Mouse (Mus musculus) myocyte (in vitro differentiated cells): ENCODE measurements around the gene Dnajc16. TPM values are rescaled to one million over a fixed set of nuclear protein-coding genes. Genes with fewer than 3 reads are reported as not detected.

Source experiments
- H3K27me3 ChIP-seq: one replicate; pipeline ENCODE4 v1.6.1; 2011; ENCODE audit not compliant: control insufficient read depth, insufficient read depth, insufficient read length
- H3K36me3 ChIP-seq: one replicate; pipeline ENCODE4 v1.6.1; 2011; ENCODE audit not compliant: control insufficient read depth, insufficient read depth
- H3K4me2 ChIP-seq: one replicate; pipeline ENCODE4 v1.6.1; 2011; ENCODE audit warnings: low read depth, control low read depth
- H3K4me3 ChIP-seq: one replicate; pipeline ENCODE4 v1.5.1; 2011; ENCODE audit warnings: mild to moderate bottlenecking, control low read depth, moderate library complexity
- H3K79me2 ChIP-seq: one replicate; pipeline ENCODE4 v1.6.1; 2011; ENCODE audit not compliant: control insufficient read depth, insufficient read depth
- H3ac ChIP-seq: one replicate; pipeline ENCODE4 v1.6.1; 2011; ENCODE audit not compliant: control insufficient read depth, insufficient read length
- CEBPB ChIP-seq: IDR thresholded peaks from 2 replicates; pipeline ENCODE4 v1.6.1; 2011; ENCODE audit warnings: mild to moderate bottlenecking, moderate library complexity; ENCODE audit not compliant: poor library complexity, insufficient read depth, severe bottlenecking
- E2F4 ChIP-seq: IDR thresholded peaks from one replicate; pipeline ENCODE4 v1.6.1; 2011; ENCODE audit warnings: mild to moderate bottlenecking, control low read depth, moderate library complexity; ENCODE audit not compliant: insufficient read depth
- MAX ChIP-seq: IDR thresholded peaks from one replicate; pipeline ENCODE4 v1.6.1; 2011; ENCODE audit warnings: low read depth, mild to moderate bottlenecking, control low read depth
- MYOD1 ChIP-seq, 3 experiments: IDR thresholded peaks; one replicate each; pipeline ENCODE4 v1.6.1; 2011; ENCODE audit warnings: control low read depth in 2 of 3, low read depth in 2 of 3, mild to moderate bottlenecking in 2 of 3, moderate library complexity in 1 of 3; ENCODE audit not compliant: insufficient read length in 2 of 3, control insufficient read depth in 1 of 3
- MYOG ChIP-seq, 3 experiments: IDR thresholded peaks; one replicate each; pipeline ENCODE4 v1.6.1; 2011; ENCODE audit warnings: control low read depth in 2 of 3, low read depth in 2 of 3, mild to moderate bottlenecking in 2 of 3; ENCODE audit not compliant: insufficient read length in 2 of 3, control insufficient read depth in 1 of 3, insufficient read depth in 1 of 3
- POLR2A ChIP-seq: IDR thresholded peaks from one replicate; pipeline ENCODE4 v1.6.1; 2011; ENCODE audit warnings: low read depth, mild to moderate bottlenecking, control low read depth, moderate library complexity; ENCODE audit not compliant: insufficient read length
- POLR2AphosphoS2 ChIP-seq: IDR thresholded peaks from one replicate; pipeline ENCODE4 v1.6.1; 2011; ENCODE audit warnings: low read depth, control low read depth; ENCODE audit not compliant: insufficient read length
- REST ChIP-seq: IDR thresholded peaks from one replicate; pipeline ENCODE4 v1.6.1; 2011; ENCODE audit warnings: mild to moderate bottlenecking, control low read depth, moderate library complexity; ENCODE audit not compliant: insufficient read depth, insufficient read length
- SRF ChIP-seq: IDR thresholded peaks from one replicate; pipeline ENCODE4 v1.6.1; 2011; ENCODE audit warnings: low read depth; ENCODE audit not compliant: control insufficient read depth, insufficient read length
- TCF12 ChIP-seq: IDR thresholded peaks from one replicate; pipeline ENCODE4 v1.6.1; 2011; ENCODE audit warnings: mild to moderate bottlenecking, control low read depth; ENCODE audit not compliant: poor library complexity, insufficient read depth, severe bottlenecking
- TCF3 ChIP-seq: IDR thresholded peaks from one replicate; pipeline ENCODE4 v1.6.1; 2011; ENCODE audit warnings: low read depth, control low read depth; ENCODE audit not compliant: insufficient read length
- USF1 ChIP-seq: IDR thresholded peaks from one replicate; pipeline ENCODE4 v1.6.1; 2011; ENCODE audit warnings: low read depth, mild to moderate bottlenecking, control low read depth, moderate library complexity
- polyA plus RNA-seq: library from polyadenylated mRNA; unstranded; fragments of >200 nt; fragmentation: generic; extraction: Trizol; gene quantifications from one replicate; pipeline ENCODE4 v1.2.1, GENCODE M21; 2012; ENCODE audit warnings: missing spikeins

Dnajc16 gene
- polyA plus RNA-seq, 1 experiment = 9.5 TPM

DNA sequence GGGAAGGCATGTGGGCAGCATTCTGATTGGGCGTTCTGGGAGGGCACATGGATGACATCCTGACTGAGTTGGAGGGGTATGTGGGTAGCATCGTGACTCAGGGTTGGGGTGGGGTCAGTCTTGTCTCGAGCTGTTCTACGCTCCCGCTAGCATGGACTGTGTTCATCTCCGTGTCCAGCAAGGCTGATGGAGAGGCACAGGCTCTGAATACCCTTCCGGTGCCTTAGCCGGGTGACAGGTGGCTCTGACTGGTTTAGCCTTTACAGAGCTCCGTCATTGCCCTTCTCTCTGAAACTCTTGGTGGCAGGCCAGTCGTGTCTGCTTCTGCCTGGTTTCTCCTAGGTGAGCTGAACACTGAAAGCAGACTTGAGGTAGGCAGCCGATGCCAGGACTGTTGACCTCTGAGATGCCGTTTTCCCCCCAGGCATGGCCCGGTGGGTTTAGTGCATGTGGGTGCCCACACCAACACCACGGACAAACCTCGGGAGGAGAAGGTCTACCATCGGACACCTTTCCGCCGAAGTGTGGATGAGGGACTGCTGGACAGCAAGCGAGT lies 35.3 kb downstream of the Dnajc16 start:
- Histone ChIP-seq H3K36me3 (no peaks in the 10 kb centered on the region), H3ac (no peak overlapping the region), H3K4me2 (no peak overlapping the region), H3K4me3 (no peak overlapping the region), H3K27me3 (no peaks in the 10 kb centered on the region), H3K79me2 (no peaks in the 10 kb centered on the region)
- TF ChIP-seq POLR2AphosphoS2 (no peak), MYOG (IDR thresholded peaks at IDR 0.05; ENCODE audit: control insufficient read depth in 1 of 3, insufficient read depth in 1 of 3, insufficient read length in 2 of 3, low read depth in 2 of 3) (peak in 1 of 3 experiments; percentile 5), POLR2A (no peak), MYOD1 (IDR thresholded peaks at IDR 0.05; ENCODE audit: control insufficient read depth in 1 of 3, insufficient read length in 2 of 3, low read depth in 2 of 3) (no peak)

DNA sequence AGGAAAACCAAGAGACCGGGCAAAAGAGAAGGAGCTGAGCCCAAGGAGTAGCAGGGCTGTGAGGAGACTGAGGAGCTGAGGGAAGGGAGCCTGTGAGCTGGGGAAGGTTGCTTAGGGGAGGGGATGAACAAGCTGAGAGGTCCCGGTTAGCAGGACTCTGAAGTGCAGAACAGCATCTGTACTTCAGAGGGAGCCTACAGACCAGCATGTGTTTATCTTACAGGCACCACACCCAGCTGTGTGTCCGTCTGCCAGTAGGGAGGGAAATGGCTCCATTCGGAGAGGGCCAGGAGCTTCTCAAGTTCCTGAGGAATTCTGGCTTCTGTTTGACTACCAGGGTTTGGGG lies 38.7 kb downstream of the Dnajc16 start:
- H3K36me3 ChIP-seq = no peaks in the 10 kb centered on the region
- no peak overlapping the region for H3K4me3 ChIP-seq
- TF ChIP-seq MYOG (IDR thresholded peaks at IDR 0.05; ENCODE audit: control insufficient read depth in 1 of 3, insufficient read depth in 1 of 3, insufficient read length in 2 of 3, low read depth in 2 of 3) = no peak
- no peak for TF ChIP-seq POLR2A
- no peak for TF ChIP-seq TCF3
- no peak for TF ChIP-seq TCF12
- no peak for TF ChIP-seq MYOD1 (IDR thresholded peaks at IDR 0.05; ENCODE audit: control insufficient read depth in 1 of 3, insufficient read length in 2 of 3, low read depth in 2 of 3)
- TF ChIP-seq REST = no peak
- no peak for TF ChIP-seq POLR2AphosphoS2
- TF ChIP-seq E2F4 = no peak
- no peak for TF ChIP-seq MAX
- no peak for TF ChIP-seq USF1
- TF ChIP-seq CEBPB = no peak
- TF ChIP-seq SRF = no peak
- H3K27me3 ChIP-seq = no peaks in the 10 kb centered on the region
- no peak overlapping the region for H3ac ChIP-seq
- no peaks in the 10 kb centered on the region for H3K79me2 ChIP-seq
- H3K4me2 ChIP-seq = peak overlapping the region; percentile 4

DNA sequence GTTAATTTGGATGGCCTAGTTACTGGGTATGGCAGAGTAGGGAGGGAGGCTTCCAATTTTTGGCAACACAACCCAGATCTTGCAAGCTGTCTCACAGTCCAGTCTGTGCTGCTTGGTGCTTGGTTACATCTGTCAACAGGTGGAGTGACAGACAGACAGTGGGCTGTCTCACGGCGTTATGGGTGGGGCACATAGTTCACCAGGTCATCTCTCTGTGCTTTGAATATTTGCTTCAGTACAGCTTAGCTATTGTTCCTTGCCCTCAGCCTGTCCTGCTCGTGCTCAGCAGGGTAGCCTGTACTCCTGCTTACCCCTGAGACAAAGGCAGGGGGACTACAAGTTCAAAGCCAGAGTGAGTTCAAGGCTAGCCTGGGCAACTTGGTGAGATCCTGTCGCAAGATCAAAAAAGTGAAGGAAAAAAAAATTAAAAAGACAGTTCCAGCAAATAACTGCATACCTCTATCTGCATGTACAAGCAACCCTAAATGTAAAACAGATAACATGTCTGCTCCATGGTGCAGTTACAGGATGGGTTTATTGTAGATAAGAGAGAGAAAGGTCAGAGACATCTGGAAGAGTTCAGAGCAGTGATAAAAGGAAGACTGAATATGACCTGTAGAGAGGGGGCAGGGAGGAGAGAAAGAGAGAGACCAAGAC lies 39.2 kb downstream of the Dnajc16 start:
- Histone ChIP-seq H3K79me2 (no peaks in the 10 kb centered on the region), H3K27me3 (no peaks in the 10 kb centered on the region), H3K4me2 (peak overlapping the region; percentile 4), H3K4me3 (no peak overlapping the region), H3ac (no peak overlapping the region), H3K36me3 (no peaks in the 10 kb centered on the region)
- TF ChIP-seq MAX = no peak
- TF ChIP-seq POLR2A = no peak
- no peak for TF ChIP-seq SRF
- TF ChIP-seq E2F4 = no peak
- no peak for TF ChIP-seq POLR2AphosphoS2
- no peak for TF ChIP-seq CEBPB
- peak; percentile 12 for TF ChIP-seq TCF3
- peak in 1 of 3 experiments; percentile 61 for TF ChIP-seq MYOD1 (IDR thresholded peaks at IDR 0.05; ENCODE audit: control insufficient read depth in 1 of 3, insufficient read length in 2 of 3, low read depth in 2 of 3)
- peak in 1 of 3 experiments; percentile 57 for TF ChIP-seq MYOG (IDR thresholded peaks at IDR 0.05; ENCODE audit: control insufficient read depth in 1 of 3, insufficient read depth in 1 of 3, insufficient read length in 2 of 3, low read depth in 2 of 3)
- no peak for TF ChIP-seq TCF12
- no peak for TF ChIP-seq REST
- TF ChIP-seq USF1 = no peak

DNA sequence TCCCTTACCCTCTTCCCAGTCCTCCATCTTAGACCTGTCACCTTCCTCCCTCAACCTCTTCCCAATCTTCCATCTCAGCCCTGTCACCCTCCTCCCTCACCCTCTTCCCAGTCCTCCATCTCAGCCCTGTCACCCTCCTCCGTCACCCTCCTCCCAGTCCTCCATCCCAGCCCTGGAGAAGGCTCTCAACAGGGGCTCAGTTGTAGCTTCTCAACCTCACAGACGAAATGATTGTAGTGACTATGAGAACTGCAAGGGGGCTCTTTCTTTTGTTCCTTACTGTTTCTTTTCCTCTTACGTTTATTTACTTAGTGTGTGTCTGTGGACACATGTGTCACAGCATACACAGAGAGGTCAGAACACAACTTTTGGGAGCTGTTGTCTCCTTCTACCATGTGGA lies 39.9 kb downstream of the Dnajc16 start:
- H3K4me3 ChIP-seq = no peak overlapping the region
- H3K27me3 ChIP-seq = no peaks in the 10 kb centered on the region
- H3K79me2 ChIP-seq = no peaks in the 10 kb centered on the region
- TF ChIP-seq TCF12 (no peak), SRF (no peak), POLR2AphosphoS2 (no peak), REST (no peak), USF1 (no peak), CEBPB (no peak), POLR2A (no peak), TCF3 (no peak), MYOG (IDR thresholded peaks at IDR 0.05; ENCODE audit: control insufficient read depth in 1 of 3, insufficient read depth in 1 of 3, insufficient read length in 2 of 3, low read depth in 2 of 3) (no peak), MYOD1 (IDR thresholded peaks at IDR 0.05; ENCODE audit: control insufficient read depth in 1 of 3, insufficient read length in 2 of 3, low read depth in 2 of 3) (no peak), MAX (no peak), E2F4 (no peak)
- H3K4me2 ChIP-seq = no peak overlapping the region
- no peak overlapping the region for H3ac ChIP-seq
- no peaks in the 10 kb centered on the region for H3K36me3 ChIP-seq

- Histone ChIP-seq H3K4me2 (peak overlapping the region; percentile 34), H3K79me2 (no peaks in the 10 kb centered on the region)
Measured at GRCm38 (mm10) chr4:141749557-141749956, 41.2 kb downstream of the Dnajc16 start.

More at GRCm38 (mm10) chr4:141749557-141749956, 41.2 kb downstream of the Dnajc16 start:
- Histone ChIP-seq H3ac (no peak overlapping the region), H3K27me3 (no peaks in the 10 kb centered on the region), H3K4me3 (no peak overlapping the region), H3K36me3 (no peaks in the 10 kb centered on the region)
- TF ChIP-seq TCF12 (no peak), E2F4 (no peak), SRF (no peak), POLR2AphosphoS2 (no peak), MYOG (IDR thresholded peaks at IDR 0.05; ENCODE audit: control insufficient read depth in 1 of 3, insufficient read depth in 1 of 3, insufficient read length in 2 of 3, low read depth in 2 of 3) (peak in 1 of 3 experiments; percentile 85), MAX (no peak), REST (no peak), TCF3 (no peak), MYOD1 (IDR thresholded peaks at IDR 0.05; ENCODE audit: control insufficient read depth in 1 of 3, insufficient read length in 2 of 3, low read depth in 2 of 3) (peak in 2 of 3 experiments; percentile 42 to 54)
